Mouse (Mus musculus): ENCODE results near the gene Nde1. TPM values are rescaled to one million over a fixed set of nuclear protein-coding genes. Genes with fewer than 3 reads are reported as not detected.

The Nde1 gene
- total RNA-seq, 2 experiments from 2014 or later: 258 to 377 TPM

DNA sequence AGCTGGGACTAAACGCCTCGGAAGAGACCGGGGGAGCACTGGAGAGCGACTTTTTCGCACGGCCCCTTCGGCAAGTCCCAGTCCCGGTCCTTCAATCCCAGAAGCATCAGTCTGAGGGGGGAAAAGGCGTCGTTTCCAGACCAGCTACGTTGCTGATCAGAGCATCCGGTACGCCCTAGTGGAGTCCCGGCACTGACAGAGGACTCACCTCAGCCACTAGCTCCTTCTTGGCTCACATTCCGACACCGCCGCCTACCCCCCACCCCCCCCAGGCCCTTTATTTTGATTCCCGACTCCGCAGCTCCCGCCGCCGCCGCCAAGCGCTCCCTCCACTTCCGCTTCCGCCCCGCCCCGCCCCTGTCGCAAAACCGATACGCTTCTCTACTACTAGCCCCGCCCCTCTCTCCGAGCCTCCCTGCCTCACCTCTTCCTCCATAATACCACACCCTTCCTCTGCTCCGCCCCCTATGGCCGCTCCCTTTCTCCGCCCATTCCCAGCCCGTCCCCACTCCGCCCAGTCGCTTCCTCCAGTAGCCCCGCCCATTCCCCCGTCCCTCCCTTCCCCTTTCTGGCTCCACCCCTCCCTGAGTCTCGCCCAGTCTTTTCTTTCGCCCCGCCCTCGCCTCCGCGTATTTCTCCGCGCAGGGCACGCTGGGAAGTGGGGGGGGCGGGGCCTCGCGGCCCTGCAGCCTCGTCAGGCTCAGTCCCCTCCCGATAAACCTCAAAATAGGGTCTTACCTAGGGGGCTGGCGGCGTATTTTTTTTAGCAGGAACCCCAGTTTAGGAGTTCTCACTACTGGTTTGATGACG, 3.9 kb upstream of the Nde1 start:
- ATAC-seq (replicated peaks; ENCODE audit: low FRiP score, poor library complexity, severe bottlenecking): peak; percentile 72

DNA sequence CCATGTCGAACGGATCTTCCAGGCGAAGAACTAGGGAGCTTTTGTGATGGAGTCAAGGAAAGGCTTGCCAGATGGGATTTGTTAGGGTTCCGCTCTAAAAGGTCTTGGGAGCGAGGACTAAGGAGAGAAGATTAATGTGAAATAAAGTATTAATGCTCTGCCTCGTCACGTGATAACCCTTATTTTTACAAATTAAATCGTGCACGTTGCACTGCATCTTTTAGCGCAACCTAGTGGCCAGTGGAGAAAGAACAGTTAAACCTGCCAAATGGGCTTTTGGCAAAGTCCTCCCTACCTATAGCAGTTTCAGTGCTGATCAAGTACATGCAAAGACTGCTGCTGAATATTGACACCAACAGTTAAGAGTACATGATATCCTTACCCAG, 3.3 kb upstream of the Nde1 start:
- peak; percentile 53 for ATAC-seq (replicated peaks; ENCODE audit: low FRiP score, poor library complexity, severe bottlenecking)

DNA sequence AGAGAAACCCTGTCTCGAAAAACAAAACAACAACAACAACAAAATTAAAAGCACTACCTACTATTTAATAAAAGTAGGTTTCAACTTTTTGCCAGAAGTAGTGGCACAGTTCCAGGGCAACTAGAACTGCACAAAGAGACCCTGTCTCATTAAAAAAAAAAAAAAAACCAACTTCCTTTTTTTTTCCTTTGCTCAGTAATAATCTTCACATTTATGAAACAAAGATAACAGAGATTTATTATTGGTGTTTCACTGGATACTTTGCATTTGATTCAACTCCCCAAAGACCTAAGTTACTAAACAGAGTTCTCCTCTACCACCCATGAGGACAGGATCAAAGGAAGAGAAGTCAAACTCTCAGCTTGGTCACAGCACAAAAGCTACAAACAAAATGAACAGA, 2.1 kb upstream of the Nde1 start:
- ATAC-seq (replicated peaks; ENCODE audit: low FRiP score, poor library complexity, severe bottlenecking): no peak

DNA sequence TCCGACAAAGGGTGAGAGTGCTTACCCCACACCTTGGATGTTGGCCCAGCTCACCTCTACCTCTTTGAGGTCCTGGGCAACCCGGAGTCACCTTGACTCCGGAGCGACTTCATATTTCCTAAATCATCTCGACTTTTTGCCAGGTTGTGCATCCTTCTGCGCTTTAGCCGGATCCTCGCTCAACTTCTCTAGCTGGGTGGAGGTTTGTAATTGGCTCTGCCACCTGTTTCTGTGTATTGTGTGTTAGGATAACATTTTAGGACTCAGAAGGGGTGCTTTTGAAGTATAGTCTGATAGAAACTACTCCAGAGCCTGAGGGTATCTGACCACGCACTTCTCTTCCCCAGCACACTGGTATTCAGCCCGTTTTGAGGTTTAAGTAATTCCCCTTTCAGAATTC, 656 bp downstream of the Nde1 start:
- ATAC-seq (replicated peaks; ENCODE audit: low FRiP score, poor library complexity, severe bottlenecking): no peak

DNA sequence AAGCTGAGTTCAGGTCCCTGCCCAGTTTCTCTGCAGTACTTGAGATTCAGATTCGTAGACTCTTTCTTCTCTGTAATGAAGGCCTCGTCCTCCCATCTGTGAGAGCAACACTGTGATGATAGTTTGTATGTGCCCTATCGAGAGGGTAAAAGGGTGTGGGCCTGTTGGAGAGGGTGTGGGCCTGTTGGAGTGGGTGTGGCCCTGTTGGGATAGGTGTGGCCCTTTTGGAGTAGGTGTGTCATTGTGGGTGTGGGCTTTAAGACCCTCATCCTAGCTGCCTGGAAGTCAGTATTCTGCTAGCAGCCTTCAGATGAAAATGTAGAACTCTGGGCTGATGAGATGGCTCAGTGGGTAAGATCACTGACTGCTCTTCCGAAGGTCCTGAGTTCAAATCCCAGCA, 3.4 kb downstream of the Nde1 start:
- peak; percentile 55 for ATAC-seq (replicated peaks; ENCODE audit: low FRiP score, poor library complexity, severe bottlenecking)

DNA sequence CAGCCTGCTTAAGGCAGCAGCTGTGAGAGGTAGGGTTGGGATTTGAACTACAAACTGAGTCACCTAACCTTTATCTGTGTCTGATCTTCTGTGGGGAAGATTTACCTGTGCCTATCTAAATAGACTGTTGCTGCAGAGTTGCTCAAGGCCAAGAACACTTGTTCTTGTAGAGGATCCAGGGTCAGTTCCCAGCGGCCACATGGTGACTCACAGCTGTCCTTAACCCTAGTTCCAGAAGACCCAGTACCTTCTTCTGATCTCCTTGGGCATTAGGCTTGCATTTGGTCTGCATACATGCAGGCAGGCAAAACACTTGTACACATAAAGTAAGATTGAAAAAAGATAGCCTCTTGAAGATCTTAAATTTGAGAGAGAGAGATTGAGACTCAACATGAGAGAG, 6.6 kb downstream of the Nde1 start:
- ATAC-seq (replicated peaks; ENCODE audit: low FRiP score, poor library complexity, severe bottlenecking): no peak

DNA sequence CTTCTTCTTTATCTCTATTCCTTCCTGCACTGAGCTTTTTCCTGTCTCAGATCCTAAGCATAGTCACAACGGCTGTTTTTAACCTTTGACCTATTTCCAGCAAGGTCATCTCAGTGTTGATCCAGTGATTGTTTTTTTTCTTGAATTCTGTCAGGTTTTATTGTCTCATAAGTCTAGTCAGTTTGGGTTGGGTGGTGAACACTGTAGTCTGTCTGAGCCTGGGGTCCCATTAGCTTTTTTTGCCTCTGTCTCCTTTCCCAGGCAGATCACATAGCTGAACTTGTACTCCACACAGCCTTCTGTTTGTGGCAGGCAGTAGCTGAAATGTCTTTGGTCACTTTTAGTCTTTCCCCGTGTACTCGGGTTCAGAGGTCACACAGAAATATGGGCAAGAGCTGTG, 15.0 kb downstream of the Nde1 start:
- no peak for ATAC-seq (replicated peaks; ENCODE audit: low FRiP score, poor library complexity, severe bottlenecking)

DNA sequence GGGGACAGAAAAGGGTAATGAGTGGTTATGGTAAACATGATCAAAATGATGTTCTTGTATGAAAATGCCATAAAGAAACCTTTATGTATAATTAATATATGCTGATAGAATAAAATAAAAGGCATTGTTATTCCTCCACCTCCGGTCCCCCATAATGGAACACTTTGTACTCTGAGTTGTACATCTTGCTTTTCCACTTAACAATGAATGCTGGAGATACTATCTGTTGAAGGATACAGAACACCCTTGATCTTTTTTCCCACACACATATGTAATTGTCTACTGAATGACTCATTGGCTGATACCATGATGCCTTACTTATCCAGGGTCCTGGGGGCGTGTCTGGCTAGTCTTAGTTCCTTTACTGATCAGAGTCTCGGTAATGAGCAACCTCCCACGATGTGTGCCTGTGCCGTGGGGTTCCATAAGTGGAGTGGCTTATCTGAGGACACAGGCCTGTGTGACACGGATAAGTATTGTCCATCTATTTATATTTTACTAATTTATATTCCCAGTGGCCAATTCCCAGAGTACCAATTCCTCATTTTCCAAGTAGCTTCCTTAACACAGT, 17.2 kb downstream of the Nde1 start:
- ATAC-seq (replicated peaks; ENCODE audit: low FRiP score, poor library complexity, severe bottlenecking): no peak

DNA sequence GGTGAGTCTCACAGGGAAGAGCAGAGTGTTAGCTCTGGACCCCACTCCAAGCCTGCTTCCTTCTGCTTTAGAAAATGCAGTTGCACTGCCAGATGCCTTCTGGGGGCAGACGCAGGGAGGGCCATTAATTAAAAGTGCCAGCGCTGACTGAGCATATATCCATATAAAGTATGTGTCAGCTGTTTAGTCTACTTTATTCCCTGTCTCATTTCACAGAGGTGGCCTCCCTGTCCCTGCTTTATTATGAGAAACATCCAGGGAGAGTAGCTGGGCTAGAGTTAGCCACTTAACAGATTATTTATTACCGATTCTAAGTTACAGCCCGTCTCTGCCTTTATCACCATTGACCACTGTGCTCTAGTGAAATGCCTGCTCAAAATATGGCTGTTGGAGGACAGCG, 19.3 kb downstream of the Nde1 start:
- no peak for ATAC-seq (replicated peaks; ENCODE audit: low FRiP score, poor library complexity, severe bottlenecking)

DNA sequence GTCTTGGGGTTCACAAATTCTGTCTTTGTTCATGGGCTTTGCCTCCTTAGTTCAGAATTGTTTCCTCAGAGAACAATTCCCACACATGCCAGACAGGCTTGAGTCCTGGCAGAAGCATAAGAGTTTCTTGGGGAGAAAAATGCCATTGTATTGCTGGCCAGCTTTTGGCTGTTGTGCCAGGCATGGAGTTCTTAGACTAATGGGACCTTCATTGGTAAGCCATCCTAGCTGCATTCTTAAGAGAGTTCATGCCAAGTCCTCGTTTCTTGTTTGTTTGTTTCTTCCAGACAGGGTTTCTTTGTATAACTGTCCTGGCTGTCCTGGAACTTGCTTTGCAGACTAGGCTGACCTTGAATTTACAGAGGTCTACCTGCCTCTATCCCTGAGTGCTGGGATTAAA, 20.8 kb downstream of the Nde1 start:
- no peak for ATAC-seq (replicated peaks; ENCODE audit: low FRiP score, poor library complexity, severe bottlenecking)

DNA sequence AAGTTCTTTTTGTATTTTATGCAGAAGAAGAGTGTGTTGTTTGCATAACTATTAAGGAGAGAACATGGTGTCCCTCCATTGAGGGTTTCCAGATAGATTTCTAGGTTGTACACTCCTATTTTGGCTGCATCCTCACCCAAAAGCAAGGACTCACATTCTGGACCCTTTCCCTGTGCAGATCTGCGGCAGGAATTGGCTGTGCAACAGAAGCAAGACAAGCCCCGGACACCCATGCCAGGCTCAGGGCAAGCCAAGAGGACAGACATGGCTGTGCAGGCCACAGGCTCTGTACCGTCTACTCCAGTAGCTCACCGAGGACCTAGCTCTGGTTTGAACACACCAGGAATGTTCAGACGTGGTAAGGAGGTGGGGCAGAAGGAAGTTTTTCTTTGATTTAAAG, 22.4 kb downstream of the Nde1 start:
- ATAC-seq (replicated peaks; ENCODE audit: low FRiP score, poor library complexity, severe bottlenecking): no peak

DNA sequence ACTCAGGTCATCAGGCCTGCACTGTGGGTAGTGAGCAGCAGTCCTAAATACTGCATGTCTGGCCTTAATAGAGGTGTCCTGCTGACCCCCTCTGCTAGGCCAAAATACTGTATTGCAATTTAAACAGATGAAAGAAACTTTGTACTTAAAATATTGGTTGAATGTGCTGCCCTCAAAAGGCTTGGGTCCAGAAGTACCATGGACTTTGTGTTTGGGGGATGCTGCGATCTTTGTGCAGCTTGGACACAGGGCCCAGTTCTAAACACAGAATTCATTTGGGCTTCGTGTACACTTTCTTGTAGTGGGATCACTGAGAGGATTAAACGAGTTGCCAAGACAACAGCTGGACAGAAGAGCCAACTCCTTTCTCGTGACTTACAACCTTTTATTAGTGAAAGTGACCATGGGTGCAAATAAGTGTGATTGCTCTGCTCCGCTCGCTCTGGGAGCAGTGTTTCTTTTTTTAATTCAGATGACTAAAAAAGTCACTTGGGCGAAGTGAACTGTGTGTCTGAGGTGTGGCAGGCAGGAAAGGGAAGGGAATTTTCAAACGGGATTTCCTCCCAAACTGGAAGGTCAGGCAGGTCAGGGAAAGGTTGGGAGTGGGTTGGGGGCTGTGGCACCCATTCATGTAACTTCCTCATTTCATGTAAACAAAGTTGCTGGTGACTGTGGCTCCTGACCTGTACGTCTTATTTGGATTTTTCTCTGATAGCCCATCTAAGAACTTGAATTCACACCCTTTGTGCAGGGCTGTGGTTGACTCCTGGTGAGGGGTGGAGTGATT, 31.3 kb downstream of the Nde1 start:
- no peak for ATAC-seq (replicated peaks; ENCODE audit: low FRiP score, poor library complexity, severe bottlenecking)

DNA sequence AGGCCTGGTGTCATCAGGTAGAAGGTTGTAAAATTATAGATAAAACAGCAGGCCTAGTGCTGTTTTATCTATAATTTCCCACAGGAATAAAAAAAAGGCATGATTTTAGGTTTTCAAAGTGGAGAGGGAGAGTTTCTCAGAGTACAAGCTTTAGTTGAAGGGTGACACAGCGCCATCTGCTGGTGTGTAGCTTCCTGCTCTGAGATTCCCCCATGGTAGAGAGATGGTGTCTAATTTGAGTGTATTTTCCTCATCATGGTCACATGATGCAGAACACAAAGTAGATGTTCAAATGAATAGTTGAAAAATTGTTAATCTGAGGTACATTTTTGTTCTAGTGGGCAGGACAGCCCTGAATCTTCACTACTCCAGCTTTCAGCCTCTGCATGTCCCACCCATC, 32.4 kb downstream of the Nde1 start:
- ATAC-seq (replicated peaks; ENCODE audit: low FRiP score, poor library complexity, severe bottlenecking): no peak

DNA sequence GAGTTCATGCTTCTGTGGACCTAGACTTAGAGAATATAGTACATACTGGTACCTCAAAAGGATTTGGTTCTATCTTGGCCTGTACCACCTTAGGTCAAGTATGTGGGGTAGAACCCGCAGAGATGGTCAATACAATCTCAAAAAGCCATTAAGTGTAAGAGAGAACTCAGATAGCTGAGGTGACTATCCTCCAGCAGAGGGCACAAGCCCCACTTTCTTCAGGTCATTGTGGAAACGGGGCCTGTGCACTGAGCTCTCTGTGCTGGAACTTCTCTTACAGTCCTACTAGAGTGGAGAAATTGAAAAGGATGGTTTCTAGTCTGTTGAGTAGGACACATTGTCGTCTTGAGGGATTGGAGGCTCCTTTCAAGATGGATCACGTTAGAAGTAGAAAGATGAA, 35.7 kb downstream of the Nde1 start:
- no peak for ATAC-seq (replicated peaks; ENCODE audit: low FRiP score, poor library complexity, severe bottlenecking)

DNA sequence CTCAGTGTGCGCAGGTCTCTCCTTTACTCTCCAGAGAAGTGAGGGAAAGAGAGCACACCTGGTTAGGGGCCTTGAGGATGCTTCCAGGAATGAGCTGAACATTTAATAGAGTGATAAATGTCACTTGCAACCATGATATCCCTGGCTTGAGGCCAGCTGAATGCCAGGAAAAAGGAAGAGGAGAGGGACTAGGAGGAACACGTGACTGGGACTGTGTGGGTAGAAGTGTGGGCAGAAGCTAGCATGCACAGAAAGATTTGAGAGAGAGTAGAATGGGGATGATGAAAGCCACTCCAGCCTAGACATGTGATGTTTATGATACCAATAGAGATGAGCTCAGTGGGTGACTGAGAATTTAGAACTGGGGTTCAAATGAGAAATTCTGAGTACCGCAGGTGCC, 52.1 kb downstream of the Nde1 start:
- no peak for ATAC-seq (replicated peaks; ENCODE audit: low FRiP score, poor library complexity, severe bottlenecking)

DNA sequence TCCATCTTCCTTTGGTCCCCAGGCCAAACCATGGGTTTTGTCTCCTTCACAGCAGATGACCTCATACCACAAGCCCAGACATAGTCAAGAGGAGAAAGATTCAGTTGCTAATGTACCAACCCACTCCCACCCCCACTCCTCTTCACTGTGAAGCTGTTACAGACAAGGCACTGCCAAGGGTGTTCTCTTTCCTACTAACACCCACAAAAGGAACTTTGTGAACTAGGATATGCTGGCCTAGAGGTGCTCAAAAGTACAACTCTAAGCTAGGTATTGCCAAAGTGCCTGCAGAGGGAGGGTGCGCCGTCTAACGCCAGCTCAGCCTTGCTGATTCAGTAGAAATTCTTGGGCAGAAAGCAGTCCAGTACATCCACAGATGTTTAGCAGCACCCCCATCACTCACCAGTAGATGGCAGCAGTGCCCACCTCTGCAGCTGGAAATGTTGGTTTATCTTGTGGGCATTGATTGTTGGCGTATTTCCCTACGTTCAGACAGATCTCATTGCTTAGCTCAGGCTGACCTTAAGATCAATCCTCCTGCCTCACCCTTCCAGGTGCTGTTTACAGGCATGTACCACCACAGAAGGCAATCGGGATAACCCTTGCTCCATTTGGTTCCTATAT, 74.1 kb downstream of the Nde1 start:
- ATAC-seq (replicated peaks; ENCODE audit: low FRiP score, poor library complexity, severe bottlenecking): peak; percentile 73

DNA sequence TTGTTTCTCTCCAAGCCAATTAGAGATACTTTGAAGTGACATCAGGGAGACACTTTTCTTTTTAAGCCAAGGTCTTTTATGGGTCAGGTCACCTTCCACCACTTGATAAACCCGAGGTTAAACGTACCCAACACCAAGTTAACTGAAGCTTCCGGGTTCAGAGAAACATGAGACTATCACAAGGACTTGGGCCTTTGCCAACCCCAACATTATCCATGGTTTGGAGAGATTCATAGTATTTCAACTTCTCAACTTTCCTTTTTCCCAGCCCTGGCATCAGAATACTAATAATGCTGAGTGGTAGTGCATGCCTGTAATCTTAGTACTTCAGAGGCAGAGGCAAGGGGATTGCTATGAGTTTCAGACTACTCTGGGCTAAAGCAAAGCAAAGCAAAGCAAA, 79.0 kb downstream of the Nde1 start:
- ATAC-seq (replicated peaks; ENCODE audit: low FRiP score, poor library complexity, severe bottlenecking): no peak
